Mouse (Mus musculus) olfactory bulb, adult 2 months (tissue): ENCODE measurements around the gene Phactr1. TPM values are rescaled to one million over a fixed set of nuclear protein-coding genes. Genes with fewer than 3 reads are reported as not detected.

ENCODE experiments used
- H3K27ac ChIP-seq: fragments of 200-500 bp; 2 replicates; pipeline ENCODE4 v1.5.1; 2012; ENCODE audit warnings: low read depth, low read length; ENCODE audit not compliant: insufficient read depth
- H3K4me1 ChIP-seq: fragments of 200-500 bp; 2 replicates; pipeline ENCODE4 v1.6.1; 2012; ENCODE audit warnings: low read length; ENCODE audit not compliant: control insufficient read depth, insufficient read depth
- H3K4me3 ChIP-seq: fragments of 200-500 bp; 2 replicates; pipeline ENCODE4 v1.5.1; 2012; ENCODE audit warnings: mild to moderate bottlenecking, low read depth, low read length, moderate library complexity; ENCODE audit not compliant: insufficient read depth
- CTCF ChIP-seq: fragments of 200-500 bp; IDR thresholded peaks from 2 replicates; pipeline ENCODE4 v1.5.1; 2012; ENCODE audit warnings: low read depth, mild to moderate bottlenecking, low read length, moderate library complexity; ENCODE audit not compliant: insufficient read depth
- POLR2A ChIP-seq: fragments of 200-500 bp; IDR thresholded peaks from 2 replicates; pipeline ENCODE4 v1.6.1; 2012; ENCODE audit warnings: mild to moderate bottlenecking, low read depth, low read length, moderate library complexity; ENCODE audit not compliant: insufficient read depth
- WGBS: fragments of 180-500 bp; shearing (Covaris S2); methylation state at CpG from one replicate; pipeline ENCODE4 v1.1.7; 2018; 5-methylcytosine and 5-hydroxymethylcytosine counted together
- polyA plus RNA-seq: library from polyadenylated mRNA; stranded (reverse); fragments of >200 nt; gene quantifications from 2 replicates; pipeline ENCODE4 v1.2.4, GENCODE M21; 2012; ENCODE audit warnings: low replicate concordance; ENCODE audit not compliant: missing spikeins, insufficient read depth, insufficient read length

The Phactr1 gene
- polyA plus RNA-seq, 1 experiment = not detected

DNA sequence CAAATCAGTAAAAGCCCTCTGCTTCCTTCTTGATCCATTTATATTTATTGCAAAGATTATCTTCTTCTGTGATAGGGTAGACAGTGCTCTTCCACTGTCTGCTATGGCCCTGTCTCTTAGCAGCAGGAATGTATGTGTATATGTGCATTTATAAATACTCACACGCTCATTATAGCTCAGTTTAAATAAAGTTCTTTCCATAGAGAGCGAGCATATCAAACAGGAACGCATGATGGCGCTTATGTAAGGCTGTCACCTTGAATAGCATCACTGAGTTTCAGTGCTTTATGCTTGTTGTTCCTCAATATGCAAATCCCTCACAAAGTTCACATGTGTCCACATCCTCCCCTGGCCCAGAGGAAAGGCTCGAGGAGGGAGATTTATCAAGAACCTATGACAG is 57.7 kb downstream of the Phactr1 start:
- no peak overlapping the region for H3K4me3 ChIP-seq
- H3K27ac ChIP-seq = no peak overlapping the region
- WGBS = 97% methylated on average over 5 of the region's 5 CpGs
- no peak for TF ChIP-seq CTCF
- no peak for TF ChIP-seq POLR2A
- peaks cover 3% of the 10 kb centered on the region; the same call in 1 of the 2 replicates for H3K4me1 ChIP-seq

DNA sequence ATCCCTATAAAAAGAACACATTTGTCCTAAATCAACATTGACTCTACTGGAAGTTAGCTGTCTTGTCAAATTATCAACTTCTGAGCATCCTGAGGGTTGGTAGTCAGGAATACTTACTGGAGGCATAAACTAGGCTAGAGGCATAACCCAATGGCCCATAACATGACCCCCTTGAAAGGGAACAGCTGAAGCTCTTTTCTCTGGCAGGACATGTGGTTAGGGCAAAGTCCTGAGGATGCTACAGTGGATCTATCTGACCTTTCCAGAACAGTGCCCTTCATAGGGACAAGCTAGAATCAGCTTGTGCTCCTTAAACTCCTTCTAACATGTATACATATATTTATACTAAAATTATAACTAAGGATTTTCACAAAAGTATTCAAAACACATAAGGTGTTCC is 61.8 kb downstream of the Phactr1 start:
- H3K27ac ChIP-seq = no peak overlapping the region
- peaks cover 3% of the 10 kb centered on the region; the same call in 1 of the 2 replicates for H3K4me1 ChIP-seq
- TF ChIP-seq CTCF (no peak), POLR2A (no peak)

DNA sequence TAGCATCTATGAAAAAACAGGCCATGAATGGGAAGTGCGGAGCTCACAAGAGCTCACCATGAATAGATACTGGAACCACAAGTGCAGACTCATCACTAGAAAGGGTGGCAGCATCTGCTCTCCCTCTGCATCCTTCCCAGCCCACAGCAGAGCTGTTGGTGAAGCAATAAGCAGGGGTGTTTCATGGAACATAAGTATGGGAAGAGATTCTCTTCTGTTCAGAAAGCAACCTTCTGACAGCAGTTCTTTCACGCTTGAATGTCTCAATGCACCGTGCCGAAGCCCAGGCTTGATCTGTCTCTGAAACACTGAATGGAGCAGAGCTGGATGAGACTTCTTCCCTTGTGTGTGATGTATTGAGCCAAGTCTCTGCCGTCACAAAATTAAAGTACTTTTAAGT is 64.0 kb downstream of the Phactr1 start:
- H3K27ac ChIP-seq = no peak overlapping the region
- TF ChIP-seq CTCF (no peak), POLR2A (no peak)
- no peak overlapping the region for H3K4me3 ChIP-seq
- 67% methylated on average over 5 of the region's 5 CpGs for WGBS
- peaks cover 3% of the 10 kb centered on the region; the same call in 1 of the 2 replicates for H3K4me1 ChIP-seq

More for the DNA sequence above, 61.8 kb downstream of the Phactr1 start:
- H3K4me3 ChIP-seq = no peak overlapping the region

DNA sequence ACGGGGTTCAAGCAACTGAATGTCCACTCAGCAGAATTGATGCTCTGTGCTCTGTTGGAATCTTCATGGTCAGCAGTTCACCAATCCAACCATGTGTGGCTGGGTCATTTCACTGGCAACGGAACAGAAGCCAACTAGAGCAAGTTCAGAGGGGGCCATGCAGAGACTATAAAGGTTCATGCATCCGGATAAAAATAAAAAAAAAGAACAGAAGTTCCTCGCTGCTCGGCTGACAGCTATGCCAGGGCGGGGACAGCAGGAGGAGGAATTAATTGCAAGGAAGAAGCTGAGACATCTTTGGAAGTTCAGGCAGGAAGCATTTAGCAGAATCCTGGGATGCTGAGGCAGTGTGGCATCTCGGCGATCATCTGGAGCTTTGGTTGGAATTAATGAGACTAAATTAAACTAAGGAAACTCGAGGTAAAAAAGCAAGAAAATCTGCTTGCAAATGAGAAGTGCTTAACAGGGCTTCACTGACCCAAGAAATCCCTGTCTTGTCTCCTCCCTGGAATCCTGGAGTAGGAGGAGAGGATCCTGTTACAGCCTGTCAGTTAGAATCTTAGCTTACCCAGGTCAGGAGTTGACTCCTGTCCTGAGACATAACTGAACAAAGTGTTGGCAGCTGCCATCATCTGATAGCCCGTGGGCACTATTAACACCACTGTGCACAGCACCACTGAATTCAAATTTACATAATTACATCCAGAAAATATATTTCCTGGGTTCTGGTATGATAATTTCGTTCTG is 77.4 kb downstream of the Phactr1 start:
- WGBS = 22% methylated on average over 11 of the region's 11 CpGs
- H3K27ac ChIP-seq = no peak overlapping the region

DNA sequence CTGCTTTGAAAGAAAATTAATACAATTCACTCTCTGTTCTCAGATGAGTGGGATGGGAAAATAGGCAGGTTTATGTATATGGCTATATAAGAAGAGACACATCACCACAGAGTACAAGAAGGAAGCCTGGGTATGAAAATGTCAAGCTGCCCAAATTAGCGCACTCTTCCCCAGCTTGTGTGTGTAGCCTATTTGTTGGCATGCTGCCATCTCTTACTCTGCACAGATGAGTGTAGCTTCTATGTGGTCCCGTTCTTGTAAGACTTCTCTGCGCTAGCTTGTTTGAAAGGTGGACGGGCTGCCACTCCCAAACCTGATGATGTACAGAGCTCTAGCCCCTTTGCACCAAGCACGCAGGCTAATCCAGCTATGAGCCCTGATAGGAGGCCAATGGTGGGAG is 78.7 kb downstream of the Phactr1 start:
- Histone ChIP-seq H3K4me1 (peaks cover 7% of the 10 kb centered on the region), H3K4me3 (no peak overlapping the region), H3K27ac (no peak overlapping the region)
- WGBS = 51% methylated on average over 5 of the region's 5 CpGs
- TF ChIP-seq POLR2A = no peak
- TF ChIP-seq CTCF = no peak

More for the DNA sequence above, 77.4 kb downstream of the Phactr1 start:
- peaks cover 7% of the 10 kb centered on the region for H3K4me1 ChIP-seq
- TF ChIP-seq POLR2A (no peak), CTCF (no peak)
- H3K4me3 ChIP-seq = no peak overlapping the region

DNA sequence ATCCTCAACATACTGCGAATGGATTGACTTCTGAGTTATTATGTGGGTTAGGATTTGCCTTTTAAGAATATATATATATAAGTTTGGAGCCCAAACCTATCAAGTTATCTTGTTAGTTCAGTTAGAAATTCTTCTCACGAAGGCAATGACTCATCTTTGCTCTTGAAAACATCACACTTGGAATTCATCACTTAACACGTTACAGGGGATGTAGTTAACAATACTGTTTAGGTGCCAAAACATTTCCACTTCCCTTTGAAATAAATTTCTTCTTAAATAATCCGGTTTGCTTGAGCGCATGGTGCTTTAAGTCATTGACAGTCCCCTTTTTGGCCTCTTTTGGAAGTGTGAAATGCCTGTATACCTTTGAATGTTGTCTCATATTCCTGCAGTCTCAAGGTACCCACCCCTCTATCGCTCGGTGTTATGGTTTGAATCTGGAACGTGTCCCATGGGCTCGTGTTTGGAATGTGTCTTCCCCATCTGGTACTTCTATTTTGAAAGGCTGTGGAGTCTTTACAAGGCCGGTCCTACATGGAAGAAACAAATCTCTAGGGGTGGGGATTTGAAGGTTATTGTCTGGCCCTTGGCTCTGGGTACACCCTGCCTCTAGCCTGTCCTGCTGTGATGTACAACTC is 80.6 kb downstream of the Phactr1 start:
- TF ChIP-seq POLR2A (no peak), CTCF (no peak)
- H3K4me3 ChIP-seq = no peak overlapping the region
- no peak overlapping the region for H3K27ac ChIP-seq
- peaks cover 7% of the 10 kb centered on the region for H3K4me1 ChIP-seq
- WGBS = 82% methylated on average over 10 of the region's 10 CpGs

DNA sequence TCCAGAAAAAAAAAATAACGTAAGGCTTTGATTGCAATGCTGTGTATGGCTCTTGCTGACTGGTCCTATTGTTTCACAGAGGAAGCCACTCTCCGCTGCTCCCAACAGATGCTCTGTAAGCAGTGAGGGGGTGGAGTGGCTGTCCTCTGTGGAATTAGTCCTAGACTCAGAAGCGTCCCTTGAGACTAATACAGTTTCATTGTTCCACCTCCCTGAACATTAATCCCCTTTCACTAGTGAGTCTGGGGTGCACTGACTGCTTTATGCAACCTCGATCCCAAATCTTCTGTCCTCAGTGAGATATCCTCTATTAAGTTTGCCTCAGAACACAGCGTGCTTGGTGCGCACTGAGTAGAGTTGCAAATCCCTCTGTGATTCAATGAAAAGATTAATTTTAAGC is 91.9 kb downstream of the Phactr1 start:
- TF ChIP-seq CTCF (no peak), POLR2A (no peak)

DNA sequence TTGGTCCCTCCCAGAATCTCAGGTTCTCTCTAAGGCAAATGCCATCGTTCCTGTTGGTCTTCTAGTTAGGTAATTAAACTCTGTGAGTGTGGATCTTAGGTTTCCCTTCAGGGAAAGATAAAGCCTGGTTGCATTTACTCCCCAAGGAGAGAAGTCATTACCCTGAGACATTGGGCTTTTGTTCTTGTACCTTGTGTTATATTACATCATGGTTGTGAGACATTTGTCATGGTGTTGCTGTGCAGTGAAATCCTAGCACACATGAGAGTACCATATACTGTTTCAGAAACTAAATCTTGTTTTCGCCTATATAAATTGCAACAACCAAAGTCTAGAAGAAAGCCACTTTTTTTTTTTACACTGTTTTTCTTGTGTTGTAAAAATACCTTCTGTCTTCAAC is 93.6 kb downstream of the Phactr1 start:
- TF ChIP-seq CTCF = no peak
- TF ChIP-seq POLR2A = no peak
- H3K4me3 ChIP-seq = no peak overlapping the region
- no peaks in the 10 kb centered on the region for H3K4me1 ChIP-seq
- 89% methylated on average over 2 of the region's 2 CpGs for WGBS
- H3K27ac ChIP-seq = no peak overlapping the region

More for the DNA sequence above, 91.9 kb downstream of the Phactr1 start:
- Histone ChIP-seq H3K4me3 (no peak overlapping the region), H3K4me1 (no peaks in the 10 kb centered on the region), H3K27ac (no peak overlapping the region)
- 19% methylated on average over 6 of the region's 6 CpGs for WGBS

DNA sequence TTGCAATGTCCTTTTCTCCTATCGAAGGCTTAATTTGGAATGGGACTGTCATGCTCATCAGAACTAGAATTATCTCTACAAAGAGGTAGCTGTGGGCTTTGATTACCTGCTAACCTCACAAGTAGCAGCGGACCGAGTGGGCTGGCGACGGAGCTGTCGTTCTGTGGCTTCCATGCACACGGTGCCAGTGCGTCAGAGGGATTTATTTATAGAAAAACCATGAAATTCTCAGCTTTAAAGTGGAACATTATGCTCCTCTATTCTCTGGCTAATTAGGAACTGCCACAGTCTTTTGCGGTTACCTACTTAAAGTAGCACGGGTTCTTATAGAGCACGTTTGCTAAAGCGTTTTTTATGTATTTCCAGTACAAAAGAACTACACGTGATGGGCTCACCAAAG is 101.7 kb downstream of the Phactr1 start:
- Histone ChIP-seq H3K27ac (no peak overlapping the region), H3K4me3 (no peak overlapping the region), H3K4me1 (no peaks in the 10 kb centered on the region)
- WGBS = 23% methylated on average over 13 of the region's 13 CpGs
- TF ChIP-seq POLR2A = no peak
- no peak for TF ChIP-seq CTCF
